In genomic region chr8:118288259-118288952, GRCm38 (mm10) we compare ENCODE assay signal across 12 mouse cellular contexts. TPM values are rescaled to one million over a fixed set of nuclear protein-coding genes. Genes with fewer than 3 reads are reported as not detected.
A peak's percentile ranks its signal among the peaks of the same experiment; 100 is the strongest.
DNase-seq lines count a peak whose midpoint lies in the region; ATAC-seq lines count a peak whose summit lies in the region.
"Had no signal": no experiment of that assay in that cellular context is flagged by ENCODE, and none has a peak within 500 bp of the region (broad histone marks: within the 10 kb centered on the region; RNA-seq: fewer than 3 reads in every experiment).

No protein-coding gene starts in this region.

- H3K4me2 ChIP-seq in heart, embryonic 13.5 days: no peak overlapping the region
- no peak overlapping the region for H3K4me2 ChIP-seq in heart, embryonic 14.5 days (ENCODE audit: low read length)
- H3K4me2 ChIP-seq: embryonic facial prominence, embryonic 13.5 days; forebrain, embryonic 12.5 days; liver, embryonic 15.5 days had no signal

- no peak overlapping the region for H3K4me3 ChIP-seq in heart, embryonic 13.5 days
- H3K4me3 ChIP-seq in heart, embryonic 14.5 days (ENCODE audit: control insufficient read depth in 1 of 2, insufficient read depth in 1 of 2, low read depth in 1 of 2, low read length in 2 of 2): no peak overlapping the region
- H3K4me3 ChIP-seq: embryonic facial prominence, embryonic 13.5 days; forebrain, embryonic 12.5 days; liver, embryonic 15.5 days had no signal

- 56% methylated on average over 8 of the region's 8 CpGs for WGBS in heart, embryonic 13.5 days
- 64% methylated on average over 8 of the region's 8 CpGs for WGBS in heart, embryonic 14.5 days

- H3K27me3 ChIP-seq in heart, embryonic 13.5 days (replicated peaks): no peaks in the 10 kb centered on the region; the same call in 1 of the 2 replicates
- H3K27me3 ChIP-seq in heart, embryonic 14.5 days (ENCODE audit: control insufficient read depth, insufficient read depth, low read length): no peaks in the 10 kb centered on the region

- H3K4me1 ChIP-seq in heart, embryonic 13.5 days: peaks cover 74% of the 10 kb centered on the region
- H3K4me1 ChIP-seq in heart, embryonic 14.5 days (ENCODE audit: control insufficient read depth in 2 of 2, insufficient read depth in 2 of 2, low read length in 2 of 2): peaks cover 57 to 71% of the 10 kb centered on the region in 2 experiments
- H3K4me1 ChIP-seq: liver, embryonic 15.5 days had no signal

- no peak for ATAC-seq in cerebellum, adult (ENCODE audit: insufficient number of reproducible peaks, low FRiP score, low TSS enrichment)
- ATAC-seq in heart, embryonic 13.5 days (ENCODE audit: extremely low read depth, insufficient number of reproducible peaks, low FRiP score, low TSS enrichment): no peak
- no peak for ATAC-seq in heart, embryonic 14.5 days (ENCODE audit: insufficient number of reproducible peaks, insufficient read depth, low FRiP score, low read depth)

- peak overlapping the region; percentile 91 for H3K27ac ChIP-seq in heart, embryonic 13.5 days (replicated peaks)
- 0 out of 4 replicates have a peak overlapping the region, but pooled peaks have one; percentile 5 to 96 for H3K27ac ChIP-seq in heart, embryonic 14.5 days (replicated peaks in 1 of 2; ENCODE audit: control insufficient read depth in 1 of 2, insufficient read depth in 1 of 2, low read depth in 2 of 2, low read length in 2 of 2)
- H3K27ac ChIP-seq: embryonic facial prominence, embryonic 13.5 days; forebrain, embryonic 12.5 days; liver, embryonic 15.5 days had no signal

- no peaks in the 10 kb centered on the region for H3K36me3 ChIP-seq in heart, embryonic 13.5 days
- H3K36me3 ChIP-seq in heart, embryonic 14.5 days (ENCODE audit: control insufficient read depth, insufficient read depth, low read length): no peaks in the 10 kb centered on the region
- H3K36me3 ChIP-seq: embryonic facial prominence, embryonic 13.5 days; forebrain, embryonic 12.5 days; liver, embryonic 15.5 days had no signal

- intact Hi-C loops in heart, postnatal 25 days (cut with DNase I): loop anchor here (2.0 to 5.0 kb wide), 5 partner anchors 89 to 562 kb away; no protein-coding TSS in a partner anchor

- DNase-seq in cerebellum, adult 11 months: peak; percentile 4
- no peak for DNase-seq in heart, postnatal 25 days (ENCODE audit: low spot score)
- DNase-seq in 3T3-L1 (ENCODE audit: low read depth, low spot score): peak; percentile 33
- DNase-seq in adrenal gland, postnatal 25 days: no peak
- no peak for DNase-seq in thymus, postnatal 4 days

- H3K9ac ChIP-seq in heart, embryonic 13.5 days: no peak overlapping the region
- no peak overlapping the region for H3K9ac ChIP-seq in heart, embryonic 14.5 days (ENCODE audit: low read length)
- H3K9ac ChIP-seq: embryonic facial prominence, embryonic 13.5 days; forebrain, embryonic 12.5 days; liver, embryonic 15.5 days had no signal

- H3K9me3 ChIP-seq in heart, embryonic 13.5 days: no peaks in the 10 kb centered on the region
- no peaks in the 10 kb centered on the region for H3K9me3 ChIP-seq in heart, embryonic 14.5 days (ENCODE audit: control insufficient read depth, low read length)
- H3K9me3 ChIP-seq: embryonic facial prominence, embryonic 13.5 days; forebrain, embryonic 12.5 days; liver, embryonic 15.5 days had no signal

RNA-seq across cellular contexts. Expression of gene Cdh13, which starts 4.9 kb away (rescaled TPM):
- polyA plus RNA-seq in heart, embryonic 13.5 days (2015; fragmentation: Nextera tagmentation; extraction: Ambion mirVana): 50.0 and 52.0 TPM in 2 replicates
- total RNA-seq in heart, postnatal 25 days (2021): 100 to 1,000 TPM; 147 to 186 TPM
- polyA plus RNA-seq in heart, embryonic 14.5 days (2014; fragmentation: Nextera tagmentation; extraction: Ambion mirVana): 94.9 and 109 TPM in 2 replicates
- 6.3 and 9.3 TPM in 2 replicates for total RNA-seq in adrenal gland, postnatal 25 days (2021)
- total RNA-seq: megakaryocyte, adult 5-6 weeks had no signal

Comparison
In these comparisons a context has a peak if more than half of its experiments do, and no peak if none do; other contexts are left out.
1. DNase-seq: peak in cerebellum, adult 11 months (single experiment) and 3T3-L1 (single experiment); none in heart, postnatal 25 days (single experiment), adrenal gland, postnatal 25 days (single experiment) and thymus, postnatal 4 days (single experiment).
2. RNA of gene Cdh13, which starts 4.9 kb away (total RNA-seq): 147 to 186 TPM in heart, postnatal 25 days; 6.3 to 9.3 TPM in adrenal gland, postnatal 25 days; every median in the first group is over 10 times any median in the second.